Mouse (Mus musculus): Measurements from ENCODE around the gene 4931429L15Rik.

DNA sequence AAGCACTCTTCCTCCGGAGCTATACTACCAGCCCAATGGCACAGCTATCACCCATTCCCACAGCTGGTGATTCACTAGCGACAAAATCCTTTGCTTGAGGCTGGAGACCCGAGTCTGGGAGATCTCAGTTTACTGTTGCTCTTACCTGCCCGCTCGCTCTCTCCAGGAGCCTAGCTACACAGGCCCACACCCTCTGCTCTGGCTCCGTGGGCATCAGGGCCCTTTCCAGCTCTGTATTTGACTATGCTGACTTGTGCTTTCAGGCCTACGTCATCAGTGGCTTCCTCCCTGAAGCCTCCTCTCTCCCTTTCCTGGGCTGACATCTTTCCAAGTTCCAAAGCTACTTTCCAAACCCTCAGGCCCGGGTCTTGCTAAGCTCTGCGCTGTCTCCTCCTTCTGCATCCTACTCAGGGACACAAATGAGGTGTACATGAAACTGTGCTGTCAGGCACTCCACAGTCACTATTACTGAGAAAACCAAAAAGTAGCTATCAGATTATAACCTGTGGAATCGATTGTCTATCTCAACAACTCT is 15.7 kb upstream of the 4931429L15Rik start:
- TF ChIP-seq CTCF (IDR thresholded peaks at IDR 0.05; ENCODE audit: extremely low read depth, insufficient read depth, insufficient read length, insufficient replicate concordance) = no peak
- TF ChIP-seq POLR2A (IDR thresholded peaks at IDR 0.05; ENCODE audit: low read depth, low read length) = no peak
